Mouse (Mus musculus): ENCODE measurements at regions not wholly inside any gene's neighbourhood (a gene's known extent, or its start where the extent isn't known, plus 50 kb on each side); places are given as distances from the start of the nearest gene placed in this dataset.

GRCm38 (mm10) chr7:138620896-138621655, 223.5 kb upstream of the Tcerg1l start:
- no peaks in the 10 kb centered on the region for H3K9me3 ChIP-seq (ENCODE audit: control insufficient read depth, low read length)
- H3K4me1 ChIP-seq (ENCODE audit: control insufficient read depth, insufficient read depth, low read length) = no peaks in the 10 kb centered on the region
- no peak overlapping the region for H3K4me3 ChIP-seq (ENCODE audit: low read depth, low read length)
- DNase-seq (ENCODE audit: low spot score) = no peak
- H3K9ac ChIP-seq (ENCODE audit: low read length) = no peak overlapping the region
- H3K27ac ChIP-seq (replicated peaks; ENCODE audit: low read depth, low read length) = no peak overlapping the region
- H3K36me3 ChIP-seq (ENCODE audit: control insufficient read depth, insufficient read depth, low read length) = no peaks in the 10 kb centered on the region
- H3K4me2 ChIP-seq (ENCODE audit: low read depth, severe bottlenecking) = no peak overlapping the region
- WGBS = 74% methylated on average over 10 of the region's 10 CpGs
- no peak for ATAC-seq (ENCODE audit: insufficient number of reproducible peaks, low FRiP score, low TSS enrichment, low read depth)
- no peaks in the 10 kb centered on the region for H3K27me3 ChIP-seq (ENCODE audit: control insufficient read depth, insufficient read depth, low read length)

GRCm38 (mm10) chr7:138620080-138620684, 222.7 kb upstream of the Tcerg1l start:
- DNase-seq (ENCODE audit: low spot score) (no peak), ATAC-seq (ENCODE audit: insufficient number of reproducible peaks, low FRiP score, low TSS enrichment, low read depth) (no peak)
- no peak overlapping the region for H3K9ac ChIP-seq (ENCODE audit: low read length)
- H3K9me3 ChIP-seq (ENCODE audit: control insufficient read depth, low read length) = no peaks in the 10 kb centered on the region
- H3K36me3 ChIP-seq (ENCODE audit: control insufficient read depth, insufficient read depth, low read length) = no peaks in the 10 kb centered on the region
- H3K27me3 ChIP-seq (ENCODE audit: control insufficient read depth, insufficient read depth, low read length) = no peaks in the 10 kb centered on the region
- no peak overlapping the region for H3K4me3 ChIP-seq (ENCODE audit: low read depth, low read length)
- no peak overlapping the region for H3K27ac ChIP-seq (replicated peaks; ENCODE audit: low read depth, low read length)
- no peaks in the 10 kb centered on the region for H3K4me1 ChIP-seq (ENCODE audit: control insufficient read depth, insufficient read depth, low read length)
- 78% methylated on average over 5 of the region's 5 CpGs for WGBS
- no peak overlapping the region for H3K4me2 ChIP-seq (ENCODE audit: low read depth, severe bottlenecking)

DNA sequence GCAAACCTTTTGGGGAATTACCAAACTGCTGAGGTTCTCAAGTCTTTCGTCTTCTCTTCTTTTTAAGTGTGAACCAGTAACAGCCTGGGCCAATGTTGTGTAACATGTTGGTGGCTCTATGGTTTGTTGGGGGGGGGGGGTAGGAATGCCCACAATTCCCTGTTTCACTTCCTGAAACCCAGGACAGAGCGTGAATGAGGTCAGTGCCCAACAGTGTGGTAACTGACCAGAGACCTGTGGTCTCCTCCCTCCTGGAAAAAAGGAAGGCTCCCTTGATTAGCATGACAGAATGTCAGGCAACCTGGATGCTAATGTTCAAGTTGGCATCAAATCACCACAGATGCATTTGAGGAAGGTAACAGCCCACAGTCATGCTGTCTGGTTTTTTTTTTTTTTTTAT, 218.9 kb upstream of the Tcerg1l start:
- Histone ChIP-seq H3K36me3 (ENCODE audit: control insufficient read depth, insufficient read depth, low read length) (no peaks in the 10 kb centered on the region), H3K9ac (ENCODE audit: low read length) (no peak overlapping the region), H3K4me1 (ENCODE audit: control insufficient read depth, insufficient read depth, low read length) (no peaks in the 10 kb centered on the region), H3K4me2 (ENCODE audit: low read depth, severe bottlenecking) (no peak overlapping the region), H3K9me3 (ENCODE audit: control insufficient read depth, low read length) (no peaks in the 10 kb centered on the region; the same call in 1 of the 2 replicates), H3K4me3 (ENCODE audit: low read depth, low read length) (no peak overlapping the region), H3K27me3 (ENCODE audit: control insufficient read depth, insufficient read depth, low read length) (no peaks in the 10 kb centered on the region), H3K27ac (replicated peaks; ENCODE audit: low read depth, low read length) (no peak overlapping the region)
- DNase-seq (ENCODE audit: low spot score) = no peak
- no peak for ATAC-seq (ENCODE audit: insufficient number of reproducible peaks, low FRiP score, low TSS enrichment, low read depth)
- WGBS = 82% methylated on average over 2 of the region's 2 CpGs

DNA sequence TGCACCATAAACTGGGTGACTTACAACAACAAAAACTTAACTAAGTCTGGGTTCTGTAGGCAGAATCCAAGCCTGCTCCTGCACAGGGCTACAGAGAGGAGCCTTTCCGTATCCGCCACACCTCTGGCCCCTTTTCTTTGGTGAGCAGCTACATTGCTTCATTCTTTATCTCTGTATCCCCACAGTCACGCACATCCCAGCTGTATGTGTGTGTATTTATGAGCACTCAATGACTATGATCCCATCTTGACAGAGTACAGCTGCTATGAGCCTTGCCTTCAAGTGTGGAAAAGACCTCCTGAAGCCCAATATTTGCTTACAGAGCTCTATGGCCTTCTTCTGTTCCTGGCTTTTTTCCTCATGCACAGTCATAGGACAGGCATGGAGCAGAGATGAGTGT, 212.1 kb upstream of the Tcerg1l start:
- no peak overlapping the region for H3K4me3 ChIP-seq (ENCODE audit: low read depth, low read length)
- no peaks in the 10 kb centered on the region for H3K4me1 ChIP-seq (ENCODE audit: control insufficient read depth, insufficient read depth, low read length)
- ATAC-seq (ENCODE audit: insufficient number of reproducible peaks, low FRiP score, low TSS enrichment, low read depth) = no peak
- H3K9me3 ChIP-seq (ENCODE audit: control insufficient read depth, low read length) = no peaks in the 10 kb centered on the region; the same call in 1 of the 2 replicates
- no peak overlapping the region for H3K27ac ChIP-seq (replicated peaks; ENCODE audit: low read depth, low read length)
- no peaks in the 10 kb centered on the region for H3K36me3 ChIP-seq (ENCODE audit: control insufficient read depth, insufficient read depth, low read length)
- H3K9ac ChIP-seq (ENCODE audit: low read length) = no peak overlapping the region
- DNase-seq (ENCODE audit: low spot score) = no peak
- no peaks in the 10 kb centered on the region for H3K27me3 ChIP-seq (ENCODE audit: control insufficient read depth, insufficient read depth, low read length)
- 83% methylated on average over 3 of the region's 3 CpGs for WGBS
- no peak overlapping the region for H3K4me2 ChIP-seq (ENCODE audit: low read depth, severe bottlenecking)

GRCm38 (mm10) chr7:138609124-138609523, 211.6 kb upstream of the Tcerg1l start:
- Histone ChIP-seq H3K4me2 (ENCODE audit: low read depth, severe bottlenecking) (no peak overlapping the region), H3K9me3 (ENCODE audit: control insufficient read depth, low read length) (no peaks in the 10 kb centered on the region; the same call in 1 of the 2 replicates), H3K27ac (replicated peaks; ENCODE audit: low read depth, low read length) (no peak overlapping the region), H3K36me3 (ENCODE audit: control insufficient read depth, insufficient read depth, low read length) (no peaks in the 10 kb centered on the region), H3K27me3 (ENCODE audit: control insufficient read depth, insufficient read depth, low read length) (no peaks in the 10 kb centered on the region), H3K4me3 (ENCODE audit: low read depth, low read length) (no peak overlapping the region), H3K4me1 (ENCODE audit: control insufficient read depth, insufficient read depth, low read length) (no peaks in the 10 kb centered on the region), H3K9ac (ENCODE audit: low read length) (no peak overlapping the region)
- 83% methylated on average over 4 of the region's 4 CpGs for WGBS
- DNase-seq (ENCODE audit: low spot score) (no peak), ATAC-seq (ENCODE audit: insufficient number of reproducible peaks, low FRiP score, low TSS enrichment, low read depth) (no peak)

- no peak overlapping the region for H3K27ac ChIP-seq (replicated peaks; ENCODE audit: low read depth, low read length)
- WGBS = 83% methylated on average over 11 of the region's 11 CpGs
- no peaks in the 10 kb centered on the region for H3K27me3 ChIP-seq (ENCODE audit: control insufficient read depth, insufficient read depth, low read length)
- H3K9ac ChIP-seq (ENCODE audit: low read length) = no peak overlapping the region
- H3K9me3 ChIP-seq (ENCODE audit: control insufficient read depth, low read length) = no peaks in the 10 kb centered on the region
- no peak overlapping the region for H3K4me2 ChIP-seq (ENCODE audit: low read depth, severe bottlenecking)
- H3K4me1 ChIP-seq (ENCODE audit: control insufficient read depth, insufficient read depth, low read length) = no peaks in the 10 kb centered on the region
- DNase-seq (ENCODE audit: low spot score) (no peak), ATAC-seq (ENCODE audit: insufficient number of reproducible peaks, low FRiP score, low TSS enrichment, low read depth) (no peak)
- no peak overlapping the region for H3K4me3 ChIP-seq (ENCODE audit: low read depth, low read length)
- H3K36me3 ChIP-seq (ENCODE audit: control insufficient read depth, insufficient read depth, low read length) = no peaks in the 10 kb centered on the region
These were observed 208.9 kb upstream of the Tcerg1l start for GRCm38 (mm10) chr7:138606363-138606964.

DNA sequence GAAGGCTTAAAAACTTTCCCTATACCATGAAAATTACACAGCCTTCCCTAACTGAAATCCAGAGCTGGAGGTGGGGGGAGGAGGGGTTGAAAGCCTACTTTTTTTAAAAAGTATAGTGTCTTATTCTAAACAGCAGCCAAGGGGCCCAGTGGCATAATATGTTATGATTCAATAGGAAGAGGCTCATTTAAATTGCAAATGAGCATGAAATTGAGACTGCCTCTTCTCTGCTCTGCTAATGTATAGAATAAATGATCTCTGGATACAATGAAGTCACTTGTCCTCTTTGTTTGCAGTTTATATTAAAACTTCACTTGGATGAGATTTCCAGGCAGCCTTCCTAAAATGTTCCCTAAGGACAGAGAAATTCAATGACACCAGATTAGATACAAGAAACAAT, 208.4 kb upstream of the Tcerg1l start:
- Histone ChIP-seq H3K4me1 (ENCODE audit: control insufficient read depth, insufficient read depth, low read length) (peaks cover 3% of the 10 kb centered on the region; the same call in 1 of the 2 replicates), H3K9me3 (ENCODE audit: control insufficient read depth, low read length) (no peaks in the 10 kb centered on the region), H3K9ac (ENCODE audit: low read length) (no peak overlapping the region), H3K4me2 (ENCODE audit: low read depth, severe bottlenecking) (no peak overlapping the region), H3K27ac (replicated peaks; ENCODE audit: low read depth, low read length) (no peak overlapping the region), H3K36me3 (ENCODE audit: control insufficient read depth, insufficient read depth, low read length) (no peaks in the 10 kb centered on the region), H3K4me3 (ENCODE audit: low read depth, low read length) (no peak overlapping the region), H3K27me3 (ENCODE audit: control insufficient read depth, insufficient read depth, low read length) (no peaks in the 10 kb centered on the region)
- ATAC-seq (ENCODE audit: insufficient number of reproducible peaks, low FRiP score, low TSS enrichment, low read depth) = no peak
- no peak for DNase-seq (ENCODE audit: low spot score)

DNA sequence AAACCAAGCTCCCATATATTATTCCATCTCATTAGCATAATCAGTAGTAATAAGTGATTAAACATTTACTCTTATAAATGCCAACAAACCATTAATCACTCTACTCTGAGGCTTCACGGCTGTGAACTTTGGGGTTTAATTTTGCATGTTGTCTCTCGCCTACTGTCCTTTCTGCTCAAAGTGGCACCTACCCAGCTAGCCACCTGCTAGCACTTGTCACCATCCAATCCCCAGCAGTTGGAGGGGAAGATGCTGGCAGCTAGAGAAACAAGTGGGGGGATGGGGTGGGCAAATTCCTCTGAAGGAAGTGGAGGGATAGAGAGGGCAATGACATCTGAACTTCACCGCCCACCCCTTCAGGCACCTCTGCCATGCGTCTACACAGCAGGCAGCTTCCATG, 204.2 kb upstream of the Tcerg1l start:
- ATAC-seq (ENCODE audit: insufficient number of reproducible peaks, low FRiP score, low TSS enrichment, low read depth) = no peak
- H3K27ac ChIP-seq (replicated peaks; ENCODE audit: low read depth, low read length) = no peak overlapping the region
- 53% methylated on average over 4 of the region's 4 CpGs for WGBS
- no peaks in the 10 kb centered on the region for H3K36me3 ChIP-seq (ENCODE audit: control insufficient read depth, insufficient read depth, low read length)
- H3K27me3 ChIP-seq (ENCODE audit: control insufficient read depth, insufficient read depth, low read length) = no peaks in the 10 kb centered on the region
- no peaks in the 10 kb centered on the region for H3K9me3 ChIP-seq (ENCODE audit: control insufficient read depth, low read length)
- no peak for DNase-seq (ENCODE audit: low spot score)
- H3K9ac ChIP-seq (ENCODE audit: low read length) = no peak overlapping the region
- no peak overlapping the region for H3K4me3 ChIP-seq (ENCODE audit: low read depth, low read length)
- peaks cover 3% of the 10 kb centered on the region; the same call in 1 of the 2 replicates for H3K4me1 ChIP-seq (ENCODE audit: control insufficient read depth, insufficient read depth, low read length)
- no peak overlapping the region for H3K4me2 ChIP-seq (ENCODE audit: low read depth, severe bottlenecking)
